Mouse (Mus musculus) MEL (cell line): Measurements from ENCODE around the gene Arfgap2. TPM values are rescaled to one million over a fixed set of nuclear protein-coding genes. Genes with fewer than 3 reads are reported as not detected.

Experiments used
- DNase-seq: peaks from one replicate; pipeline ENCODE4 v3.0.0; 2011; ENCODE audit warnings: low read depth, low spot score
- H3K27ac ChIP-seq: 2 replicates; pipeline ENCODE4 v1.5.1; 2012; ENCODE audit warnings: low read depth, mild to moderate bottlenecking, control low read depth, low read length, moderate library complexity; ENCODE audit not compliant: control insufficient read depth
- H3K27me3 ChIP-seq, 2 experiments: fragments of 150-350 bp in 1 of 2; sonication (generic) in 1 of 2; 2 replicates each; pipeline ENCODE4 v1.6.1; 2012; ENCODE audit warnings: low read length in 2 of 2, mild to moderate bottlenecking in 2 of 2, improper control_type of control experiment in 1 of 2, moderate library complexity in 1 of 2; ENCODE audit not compliant: insufficient read depth in 2 of 2, control insufficient read depth in 1 of 2
- H3K36me3 ChIP-seq, 2 experiments: 2 replicates each; pipeline ENCODE4 v1.6.1; 2012 to 2014; ENCODE audit warnings: low read length in 2 of 2, improper control_type of control experiment in 1 of 2, inconsistent platforms in 1 of 2, mild to moderate bottlenecking in 1 of 2; ENCODE audit not compliant: insufficient read depth in 2 of 2, control insufficient read depth in 1 of 2
- H3K4me1 ChIP-seq, 2 experiments: fragments of 150-350 bp in 1 of 2; sonication (generic) in 1 of 2; 2 replicates each; pipeline ENCODE4 v1.6.1; 2012; ENCODE audit warnings: low read length in 2 of 2, improper control_type of control experiment in 1 of 2, mild to moderate bottlenecking in 1 of 2; ENCODE audit not compliant: insufficient read depth in 2 of 2, control insufficient read depth in 1 of 2
- H3K4me3 ChIP-seq, 2 experiments: fragments of 150-350 bp in 1 of 2; sonication (generic) in 1 of 2; 2 replicates each; pipeline ENCODE4 v1.5.1; 2012; ENCODE audit warnings: low read depth in 2 of 2, low read length in 2 of 2, mild to moderate bottlenecking in 2 of 2, moderate library complexity in 2 of 2, control low read depth in 1 of 2, improper control_type of control experiment in 1 of 2; ENCODE audit not compliant: control insufficient read depth in 1 of 2, insufficient read depth in 1 of 2
- H3K79me2 ChIP-seq: 2 replicates; pipeline ENCODE4 v1.6.1; 2012; ENCODE audit warnings: mild to moderate bottlenecking, low read length, moderate library complexity; ENCODE audit not compliant: control insufficient read depth, poor library complexity, insufficient read depth
- H3K9ac ChIP-seq: 2 replicates; pipeline ENCODE4 v1.6.1; 2012; ENCODE audit warnings: low read depth, mild to moderate bottlenecking, control low read depth, low read length, moderate library complexity; ENCODE audit not compliant: control insufficient read depth, poor library complexity, severe bottlenecking
- H3K9me3 ChIP-seq: fragments of 150-350 bp; sonication (generic); replicated peaks from 2 replicates; pipeline ENCODE4 v1.6.1; 2012; ENCODE audit warnings: mild to moderate bottlenecking, low read length, improper control_type of control experiment, moderate library complexity; ENCODE audit not compliant: insufficient read depth
- ELF1 ChIP-seq: IDR thresholded peaks from 2 replicates; pipeline ENCODE4 v1.6.1; 2014; ENCODE audit warnings: low read depth, mild to moderate bottlenecking, inconsistent platforms, low read length, improper control_type of control experiment, moderate library complexity
- HCFC1 ChIP-seq: IDR thresholded peaks from 2 replicates; pipeline ENCODE4 v1.6.1; 2012; ENCODE audit warnings: low read depth, mild to moderate bottlenecking, inconsistent platforms, low read length, improper control_type of control experiment, moderate library complexity
- MAFK ChIP-seq: IDR thresholded peaks from 2 replicates; pipeline ENCODE4 v1.6.1; 2011; ENCODE audit warnings: low read depth, mild to moderate bottlenecking, low read length, improper control_type of control experiment, borderline replicate concordance
- MXI1 ChIP-seq: IDR thresholded peaks from 2 replicates; pipeline ENCODE4 v1.6.1; 2011; ENCODE audit warnings: mild to moderate bottlenecking, low read depth, low read length, improper control_type of control experiment
- NELFE ChIP-seq: IDR thresholded peaks from 2 replicates; pipeline ENCODE4 v1.6.1; 2011; ENCODE audit warnings: low read depth, low read length, improper control_type of control experiment
- NRF1 ChIP-seq: IDR thresholded peaks from 2 replicates; pipeline ENCODE4 v1.6.1; 2014; ENCODE audit warnings: low read depth, mild to moderate bottlenecking, inconsistent platforms, low read length, improper control_type of control experiment, moderate library complexity; ENCODE audit not compliant: poor library complexity, insufficient read depth, severe bottlenecking
- POLR2A ChIP-seq, 2 experiments: IDR thresholded peaks; 2 replicates each; pipeline ENCODE4 v1.6.1; 2011 to 2012; ENCODE audit warnings: low read length in 2 of 2, mild to moderate bottlenecking in 2 of 2, control low read depth in 1 of 2, improper control_type of control experiment in 1 of 2, low read depth in 1 of 2, moderate library complexity in 1 of 2; ENCODE audit not compliant: control insufficient read depth in 1 of 2, insufficient read depth in 1 of 2, poor library complexity in 1 of 2
- POLR2AphosphoS2 ChIP-seq: IDR thresholded peaks from 2 replicates; pipeline ENCODE4 v1.6.1; 2011; ENCODE audit warnings: low read length, improper control_type of control experiment
- SIN3A ChIP-seq: IDR thresholded peaks from 2 replicates; pipeline ENCODE4 v1.6.1; 2012; ENCODE audit warnings: low read length, improper control_type of control experiment, inconsistent platforms
- TBP ChIP-seq: IDR thresholded peaks from 2 replicates; pipeline ENCODE4 v1.8.0; 2011; ENCODE audit warnings: low read depth, low read length, improper control_type of control experiment
- TCF12 ChIP-seq: IDR thresholded peaks from 2 replicates; pipeline ENCODE4 v1.6.1; 2014; ENCODE audit warnings: low read depth, mild to moderate bottlenecking, inconsistent platforms, low read length, improper control_type of control experiment, moderate library complexity
- USF1 ChIP-seq: IDR thresholded peaks from 2 replicates; pipeline ENCODE4 v1.6.1; 2014; ENCODE audit warnings: low read depth, mild to moderate bottlenecking, inconsistent platforms, low read length, improper control_type of control experiment, moderate library complexity
- USF2 ChIP-seq, 2 experiments: IDR thresholded peaks; 2 replicates each; pipeline ENCODE4 v1.6.1; 2011 to 2012; ENCODE audit warnings: improper control_type of control experiment in 2 of 2, low read length in 2 of 2, borderline replicate concordance in 1 of 2, inconsistent platforms in 1 of 2, low read depth in 1 of 2, mild to moderate bottlenecking in 1 of 2; ENCODE audit not compliant: insufficient read depth in 1 of 2
- ZC3H11A ChIP-seq: IDR thresholded peaks from 2 replicates; pipeline ENCODE4 v1.6.1; 2012; ENCODE audit warnings: low read depth, mild to moderate bottlenecking, inconsistent platforms, low read length, improper control_type of control experiment
- polyA plus RNA-seq, 2 experiments: library from polyadenylated mRNA; stranded (reverse) in 1 of 2; unstranded in 1 of 2; fragments of >175 nt in 1 of 2; fragments of >200 nt in 1 of 2; gene quantifications; 2 replicates each; pipeline versions ENCODE4 v1.2.1 to v1.2.4; 2012; ENCODE audit warnings: low replicate concordance in 2 of 2, low read depth in 1 of 2; ENCODE audit not compliant: insufficient read length in 2 of 2, insufficient read depth in 1 of 2, missing spikeins in 1 of 2
- total RNA-seq: library from RNA; depleted of rRNA; stranded (reverse); fragments of 300-350 nt; gene quantifications from 2 replicates; pipeline ENCODE4 v1.2.3, GENCODE M21; 2012; rRNA removed

Gene Arfgap2
- 68.4 and 80.2 TPM in 2 replicates for total RNA-seq
- polyA plus RNA-seq = 10 to 100 TPM in 1 of 2 experiments, not detected in 1; 73.1 TPM

DNA sequence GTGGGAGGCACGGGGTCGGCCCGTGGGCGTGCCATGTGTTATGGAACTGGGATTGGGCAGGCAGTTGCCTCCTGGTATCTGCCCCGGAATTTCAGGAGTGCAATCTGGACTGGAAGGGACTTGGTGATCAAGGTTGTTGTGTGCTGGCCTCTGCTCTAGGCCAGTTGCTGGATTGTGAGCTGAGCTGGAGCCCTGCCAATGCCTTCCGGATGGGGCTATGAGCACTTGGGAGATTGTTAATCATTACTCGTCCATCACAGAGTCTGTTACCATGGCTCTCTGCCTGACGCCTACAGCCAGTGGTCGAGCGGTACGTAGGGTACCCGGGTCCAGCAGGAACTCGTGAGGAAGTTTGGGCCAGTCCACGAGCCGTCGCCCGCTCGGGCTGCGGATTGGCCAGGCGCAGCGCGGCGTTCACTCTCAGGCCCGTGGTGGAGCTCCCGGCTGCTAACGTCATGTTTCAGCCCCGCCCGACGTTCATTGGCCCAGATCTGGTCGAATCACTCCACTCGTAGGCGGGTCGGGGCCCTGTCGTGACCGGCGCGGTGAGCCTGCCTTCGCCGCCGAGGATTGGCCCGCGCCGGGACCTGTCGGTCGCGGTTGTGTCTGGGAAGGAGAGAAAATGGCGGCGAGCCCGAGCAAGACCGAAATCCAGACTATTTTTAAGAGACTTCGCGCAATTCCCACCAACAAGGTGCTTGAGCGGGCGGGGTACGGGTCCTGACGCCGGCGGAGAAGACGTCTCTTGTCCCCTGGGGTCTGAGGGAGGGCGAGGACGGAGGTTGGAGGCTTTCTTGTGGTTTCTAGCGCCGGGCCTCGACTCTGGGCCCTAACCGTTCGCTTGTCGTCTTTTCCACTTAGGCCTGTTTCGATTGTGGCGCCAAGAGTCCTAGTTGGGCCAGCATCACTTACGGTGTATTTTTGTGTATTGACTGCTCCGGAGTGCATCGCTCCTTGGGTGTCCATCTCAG lies at the start of gene Arfgap2:
TSS of gene Arfgap2 (plus strand) at position 264 of the 971 bp plus-strand sequence.
- H3K9ac ChIP-seq = peak within 1 kb of the TSS; percentile 98
- DNase-seq = peak; percentile 97
- H3K9me3 ChIP-seq = no peaks in the 10 kb centered on the region
- H3K4me3 ChIP-seq = peak within 1 kb of the TSS; percentile 91 to 93
- H3K27ac ChIP-seq = peak within 1 kb of the TSS; percentile 91
- H3K27me3 ChIP-seq = no peaks in the 10 kb centered on the region
- TF ChIP-seq TCF12 = 0 out of 2 replicates have a peak, but pooled peaks have one; percentile 19
- TF ChIP-seq HCFC1 = peak; percentile 83
- TF ChIP-seq USF2 (IDR thresholded peaks at IDR 0.05; ENCODE audit: borderline replicate concordance in 1 of 2, insufficient read depth in 1 of 2, low read depth in 1 of 2, low read length in 2 of 2) = no peak
- TF ChIP-seq POLR2A (IDR thresholded peaks at IDR 0.05; ENCODE audit: control insufficient read depth in 1 of 2, insufficient read depth in 1 of 2, low read depth in 1 of 2, low read length in 2 of 2, poor library complexity in 1 of 2) = peak; percentile 43 to 90; a peak in 3 of 4 replicates
- peak; percentile 69; the same call in 1 of the 2 replicates for TF ChIP-seq POLR2AphosphoS2
- TF ChIP-seq SIN3A = peak; percentile 45
- TF ChIP-seq MAFK = no peak
- peak; percentile 69 for TF ChIP-seq ELF1
- TF ChIP-seq ZC3H11A = no peak
- peak; percentile 57; the same call in 1 of the 2 replicates for TF ChIP-seq NELFE
- TF ChIP-seq TBP = peak; percentile 38; the same call in 1 of the 2 replicates
- peak; percentile 46; the same call in 1 of the 2 replicates for TF ChIP-seq MXI1
- TF ChIP-seq NRF1 = peak; percentile 49; the same call in 1 of the 2 replicates
- TF ChIP-seq, all 39 proteins: peak for 10
- Histone ChIP-seq H3K79me2 (peaks cover 17% of the 10 kb centered on the region), H3K4me1 (peaks cover 2 to 13% of the 10 kb centered on the region in 2 experiments; a peak in 3 of 4 replicates), H3K36me3 (peaks cover 7 to 10% of the 10 kb centered on the region in 2 experiments)

DNA sequence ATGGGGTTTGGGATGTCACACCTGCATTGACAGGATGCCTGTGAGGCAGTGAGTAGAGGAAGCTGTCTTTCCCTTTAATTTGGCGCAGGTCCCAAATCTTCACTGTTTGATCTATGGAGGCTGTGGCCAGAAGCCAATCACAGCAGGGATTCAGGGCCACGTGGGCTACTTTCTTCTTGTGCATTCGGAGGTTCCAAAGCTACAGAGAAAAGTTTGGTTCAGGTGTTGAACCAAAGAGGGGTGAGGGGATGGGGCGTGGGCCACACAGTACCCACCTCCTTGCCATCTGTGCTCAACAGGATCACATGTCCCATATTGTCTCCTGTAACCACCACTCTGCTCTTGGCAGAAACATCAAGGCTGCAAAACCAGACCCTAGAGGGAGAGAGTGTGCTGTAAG lies 47.7 kb upstream of the Arfgap2 start:
- H3K27me3 ChIP-seq = no peaks in the 10 kb centered on the region
- H3K9me3 ChIP-seq = no peaks in the 10 kb centered on the region
- no peak overlapping the region for H3K4me3 ChIP-seq
- TF ChIP-seq USF1 (peak; percentile 59; the same call in 1 of the 2 replicates), MAFK (no peak)
- TF ChIP-seq, all 39 proteins: peak for 1
- peaks cover 0 to 1% of the 10 kb centered on the region in 2 experiments; a peak in 1 of 4 replicates for H3K36me3 ChIP-seq
- no peak overlapping the region for H3K9ac ChIP-seq
- no peaks in the 10 kb centered on the region for H3K79me2 ChIP-seq
- no peaks in the 10 kb centered on the region for H3K4me1 ChIP-seq
- DNase-seq = no peak
- no peak overlapping the region for H3K27ac ChIP-seq
